Mouse (Mus musculus): ENCODE measurements around the gene Capn8.

GRCm38 (mm10) chr1:182670563-182671342 is 105.9 kb downstream of the Capn8 start:
- TF ChIP-seq CTCF (IDR thresholded peaks at IDR 0.05; ENCODE audit: control insufficient read depth, insufficient read depth, low read length) = no peak
- TF ChIP-seq POLR2A (IDR thresholded peaks at IDR 0.05; ENCODE audit: borderline replicate concordance, control insufficient read depth, low read depth, low read length) = no peak

All from bone marrow, adult 2 months (tissue).